Mouse (Mus musculus): ENCODE data around the gene Vmn2r31. TPM values are rescaled to one million over a fixed set of nuclear protein-coding genes. Genes with fewer than 3 reads are reported as not detected.
"Not testable (repeated sequence)": the region's sequence is repeated elsewhere in the genome, so short reads cannot be mapped to it uniquely, and the experiment has no call there.

Gene Vmn2r31
- total RNA-seq (2014; fragmentation: Nextera tagmentation): not detected in 2 replicates
- total RNA-seq (2017): not detected in 2 replicates

DNA sequence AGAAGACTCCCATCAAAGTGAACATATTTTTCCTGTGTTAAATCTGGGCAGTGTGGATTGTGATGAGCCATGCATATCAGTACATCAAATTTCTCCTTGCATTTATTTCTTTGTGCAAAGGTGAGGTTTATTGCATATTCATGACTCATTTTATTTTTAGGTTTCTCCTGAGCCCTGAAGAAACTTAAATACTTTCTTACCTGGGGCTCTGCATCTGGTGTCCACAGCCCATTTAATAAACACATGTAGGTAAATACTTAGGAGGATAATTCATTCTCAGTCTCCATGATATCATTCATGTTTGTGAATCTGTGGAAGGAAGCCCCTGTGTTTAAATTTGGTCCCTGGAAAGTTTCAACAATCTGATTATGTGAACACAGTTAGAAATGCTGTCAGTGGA lies at the start of gene Vmn2r31:
TSS of gene Vmn2r31 (minus strand) at position 101 of the 400 bp plus-strand sequence.
- ATAC-seq (replicated peaks; ENCODE audit: poor library complexity, severe bottlenecking): not testable (repeated sequence)

DNA sequence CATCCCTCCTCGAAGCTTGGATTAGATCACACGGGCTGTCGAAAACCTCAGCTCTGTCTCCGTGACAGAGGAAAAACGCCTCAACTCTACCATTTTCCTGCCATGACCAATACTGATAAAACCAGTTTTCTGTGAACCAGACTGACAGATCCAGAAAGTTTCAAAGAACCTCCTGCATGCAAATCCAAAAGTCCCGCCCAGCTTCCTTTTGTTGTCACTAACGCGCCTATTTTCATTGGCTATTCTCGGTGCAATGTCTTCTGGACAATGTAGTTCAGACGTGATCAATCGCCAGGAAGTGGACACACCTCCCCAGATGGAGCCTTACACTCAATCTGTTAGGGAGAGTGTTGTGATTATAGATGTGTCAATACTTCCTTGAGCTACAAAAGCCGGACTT lies 25.1 kb downstream of the Vmn2r31 start, which contains the start of gene Gm45783:
TSS of gene Gm45783 (minus strand) at position 143 of the 400 bp plus-strand sequence.
- ATAC-seq (replicated peaks; ENCODE audit: poor library complexity, severe bottlenecking): not testable (repeated sequence)

GRCm38 (mm10) chr7:7337509-7337908 lies 62.0 kb downstream of the Vmn2r31 start, which contains the start of gene Vmn2r30:
Gene Vmn2r30 (minus strand): TSS chr7:7337609.
- ATAC-seq (replicated peaks; ENCODE audit: poor library complexity, severe bottlenecking): not testable (repeated sequence)

Other genes starting within 250 kb of the Vmn2r31 start
- 0.77 and 5.0 TPM in 2 replicates for gene Zfp418, start 228.4 kb downstream of the Vmn2r31 start, total RNA-seq (2014; fragmentation: Nextera tagmentation)
- 2.5 and 2.9 TPM in 2 replicates for gene Zfp418, start 228.4 kb downstream of the Vmn2r31 start, total RNA-seq (2017)
- 3.0 and 5.7 TPM in 2 replicates for gene Zfp772, start 189.7 kb downstream of the Vmn2r31 start, total RNA-seq (2014; fragmentation: Nextera tagmentation)
- 4.0 and 4.6 TPM in 2 replicates for gene Zfp772, start 189.7 kb downstream of the Vmn2r31 start, total RNA-seq (2017)
- gene Vmn2r29, start 152.4 kb downstream of the Vmn2r31 start, total RNA-seq (2014; fragmentation: Nextera tagmentation): 0.38 and 7.4 TPM in 2 replicates
- gene Vmn2r29, start 152.4 kb downstream of the Vmn2r31 start, total RNA-seq (2017): 0.13 TPM in 1 of 2 replicates, not detected in the other
- gene Gm45844, start 121.4 kb downstream of the Vmn2r31 start, total RNA-seq (2014; fragmentation: Nextera tagmentation): 1.3 TPM in 1 of 2 replicates, not detected in the other
- gene Gm45844, start 121.4 kb downstream of the Vmn2r31 start, total RNA-seq (2017): 0.47 and 1.9 TPM in 2 replicates
- gene Clcn4, start 98.9 kb downstream of the Vmn2r31 start, total RNA-seq (2014; fragmentation: Nextera tagmentation): 18.2 and 23.0 TPM in 2 replicates
- 22.6 and 24.0 TPM in 2 replicates for gene Clcn4, start 98.9 kb downstream of the Vmn2r31 start, total RNA-seq (2017)
- gene Vmn2r30, start 62.1 kb downstream of the Vmn2r31 start, total RNA-seq (2014; fragmentation: Nextera tagmentation): not detected in 2 replicates
- gene Vmn2r30, start 62.1 kb downstream of the Vmn2r31 start, total RNA-seq (2017): not detected in 2 replicates
- gene Gm45783, start 25.1 kb downstream of the Vmn2r31 start, total RNA-seq (2014; fragmentation: Nextera tagmentation): not detected in 2 replicates
- not detected in 2 replicates for gene Gm45783, start 25.1 kb downstream of the Vmn2r31 start, total RNA-seq (2017)
- not detected in 2 replicates for gene Vmn2r32, start 80.3 kb upstream of the Vmn2r31 start, total RNA-seq (2014; fragmentation: Nextera tagmentation)
- not detected in 2 replicates for gene Vmn2r32, start 80.3 kb upstream of the Vmn2r31 start, total RNA-seq (2017)
- gene Vmn2r33, start 167.1 kb upstream of the Vmn2r31 start, total RNA-seq (2014; fragmentation: Nextera tagmentation): not detected in 2 replicates
- gene Vmn2r33, start 167.1 kb upstream of the Vmn2r31 start, total RNA-seq (2017): not detected in 2 replicates